Mouse (Mus musculus) spleen, postnatal 10 days (tissue): ENCODE results near the gene Ciapin1.
"Not testable (repeated sequence)": the region's sequence is repeated elsewhere in the genome, so short reads cannot be mapped to it uniquely, and the experiment has no call there.

Experiments
- DNase-seq, 2 experiments: peaks; one replicate each; pipeline ENCODE4 v3.0.0; 2021 to 2022; ENCODE audit warnings: low spot score in 2 of 2

The Ciapin1 gene

GRCm38 (mm10) chr8:94857346-94858173, 19.4 kb upstream of the Ciapin1 start, which contains the start of gene Polr2c:
Polr2c (plus strand) TSS chr8:94857450.
- peak; percentile 94 to 96 for DNase-seq

- no peak for DNase-seq
Observed at GRCm38 (mm10) chr8:94857011-94857345, 18.8 kb upstream of the Ciapin1 start.

GRCm38 (mm10) chr8:94854761-94855160, 16.6 kb upstream of the Ciapin1 start:
- DNase-seq = not testable (repeated sequence)

GRCm38 (mm10) chr8:94850049-94850448, 11.9 kb upstream of the Ciapin1 start:
- DNase-seq = no peak

- DNase-seq = no peak
Observed at GRCm38 (mm10) chr8:94841183-94841582, 3.0 kb upstream of the Ciapin1 start.

GRCm38 (mm10) chr8:94838600-94838999, 442 bp upstream of the Ciapin1 start:
- DNase-seq = peak in 1 of 2 experiments; percentile 77

GRCm38 (mm10) chr8:94836456-94837240, 1.5 kb downstream of the Ciapin1 start:
- no peak for DNase-seq

- DNase-seq = not testable (repeated sequence)
Observed at GRCm38 (mm10) chr8:94835751-94836150, 2.4 kb downstream of the Ciapin1 start.

- DNase-seq = not testable (repeated sequence)
Observed at GRCm38 (mm10) chr8:94833901-94834405, 4.2 kb downstream of the Ciapin1 start.

GRCm38 (mm10) chr8:94828284-94828683, 9.9 kb downstream of the Ciapin1 start:
- DNase-seq = no peak

GRCm38 (mm10) chr8:94826210-94826609, 11.9 kb downstream of the Ciapin1 start:
- no peak for DNase-seq

GRCm38 (mm10) chr8:94825170-94825569, 13.0 kb downstream of the Ciapin1 start:
- no peak for DNase-seq

- peak in 1 of 2 experiments; percentile 80 for DNase-seq
Observed at GRCm38 (mm10) chr8:94822637-94823560, 15.3 kb downstream of the Ciapin1 start.

GRCm38 (mm10) chr8:94821381-94821780, 16.8 kb downstream of the Ciapin1 start:
- no peak for DNase-seq

GRCm38 (mm10) chr8:94820553-94820952, 17.6 kb downstream of the Ciapin1 start:
- DNase-seq = no peak

GRCm38 (mm10) chr8:94819671-94820179, 18.4 kb downstream of the Ciapin1 start:
- DNase-seq = peak in 1 of 2 experiments; percentile 48

- DNase-seq = no peak
Observed at GRCm38 (mm10) chr8:94817933-94818332, 20.2 kb downstream of the Ciapin1 start.

- peak in 1 of 2 experiments; percentile 75 for DNase-seq
Observed at GRCm38 (mm10) chr8:94814556-94814955, 23.6 kb downstream of the Ciapin1 start.

- peak; percentile 86 to 92 for DNase-seq
Observed at GRCm38 (mm10) chr8:94812645-94813098, 25.5 kb downstream of the Ciapin1 start.

- no peak for DNase-seq
Observed at GRCm38 (mm10) chr8:94811654-94812053, 26.5 kb downstream of the Ciapin1 start.

GRCm38 (mm10) chr8:94810855-94811254, 27.3 kb downstream of the Ciapin1 start:
- DNase-seq = no peak
